Mouse (Mus musculus): ENCODE measurements around the gene Elfn2. TPM values are rescaled to one million over a fixed set of nuclear protein-coding genes. Genes with fewer than 3 reads are reported as not detected.

Elfn2 gene
- polyA plus RNA-seq, 1 experiment from 2014 or later = 0.13 TPM

GRCm38 (mm10) chr15:78680291-78680690 is 38.3 kb downstream of the Elfn2 start:
- H3K27me3 ChIP-seq (replicated peaks; ENCODE audit: control insufficient read depth, insufficient read depth, low read length) = no peaks in the 10 kb centered on the region; the same call in none of the 2 replicates
- WGBS = 73% methylated on average over 22 of the region's 22 CpGs
- H3K4me2 ChIP-seq (ENCODE audit: low read depth, low read length) = no peak overlapping the region
- H3K27ac ChIP-seq (ENCODE audit: low read length) = no peak overlapping the region
- no peak for ATAC-seq
- no peak overlapping the region for H3K9ac ChIP-seq (ENCODE audit: low read depth, low read length)
- no peaks in the 10 kb centered on the region for H3K4me1 ChIP-seq (ENCODE audit: control insufficient read depth, insufficient read depth, low read length)
- no peaks in the 10 kb centered on the region for H3K9me3 ChIP-seq (ENCODE audit: control insufficient read depth, low read length)
- H3K36me3 ChIP-seq (ENCODE audit: control insufficient read depth, insufficient read depth, low read length) = no peaks in the 10 kb centered on the region
- no peak overlapping the region for H3K4me3 ChIP-seq (ENCODE audit: low read length)

DNA sequence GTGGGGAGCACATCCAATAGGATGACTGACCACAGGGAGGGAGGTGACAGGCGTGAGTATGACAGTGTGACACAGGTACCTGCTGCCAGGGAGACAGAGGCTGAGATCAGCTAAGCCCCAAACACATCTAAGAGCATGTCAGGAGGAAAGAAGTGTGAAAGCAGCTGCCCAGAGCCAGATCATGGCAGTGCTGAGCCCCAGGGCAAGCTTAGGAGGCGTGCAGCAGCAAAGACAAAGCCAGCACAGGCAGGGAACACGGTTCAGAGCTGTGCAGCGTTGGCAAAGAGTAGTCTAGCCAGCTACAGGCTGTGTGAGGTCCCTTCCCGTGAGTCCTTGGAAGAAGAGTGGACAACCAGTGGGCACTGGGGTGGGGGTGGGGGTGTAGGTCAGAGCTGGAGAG is 40.9 kb downstream of the Elfn2 start:
- 60% methylated on average over 5 of the region's 5 CpGs for WGBS
- Histone ChIP-seq H3K27ac (ENCODE audit: low read length) (no peak overlapping the region), H3K4me1 (ENCODE audit: control insufficient read depth, insufficient read depth, low read length) (no peaks in the 10 kb centered on the region), H3K27me3 (replicated peaks; ENCODE audit: control insufficient read depth, insufficient read depth, low read length) (peaks cover 20% of the 10 kb centered on the region), H3K9me3 (ENCODE audit: control insufficient read depth, low read length) (no peaks in the 10 kb centered on the region), H3K9ac (ENCODE audit: low read depth, low read length) (no peak overlapping the region), H3K36me3 (ENCODE audit: control insufficient read depth, insufficient read depth, low read length) (no peaks in the 10 kb centered on the region), H3K4me2 (ENCODE audit: low read depth, low read length) (no peak overlapping the region), H3K4me3 (ENCODE audit: low read length) (no peak overlapping the region)
- ATAC-seq = no peak

DNA sequence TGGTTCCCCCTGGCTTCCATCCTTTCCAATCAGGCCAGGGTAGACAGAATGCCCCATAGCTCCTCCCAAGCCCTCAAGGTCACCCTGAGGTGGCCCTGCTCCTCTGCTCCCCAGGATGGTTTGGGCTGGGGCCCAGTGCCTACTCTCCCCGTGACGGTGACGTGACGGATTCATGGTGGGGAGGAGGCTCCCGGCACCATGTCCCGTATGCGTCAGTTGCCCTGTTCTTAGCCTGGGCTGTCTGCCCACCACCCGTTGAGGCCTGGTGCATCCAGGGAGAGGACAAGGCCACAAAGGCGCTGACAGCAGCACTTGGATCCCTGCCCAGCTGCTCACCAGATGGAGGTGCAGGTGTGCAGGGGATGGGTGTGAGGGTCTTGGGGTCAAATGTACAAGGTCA is 41.6 kb downstream of the Elfn2 start:
- Histone ChIP-seq H3K27ac (ENCODE audit: low read length) (no peak overlapping the region), H3K4me1 (ENCODE audit: control insufficient read depth, insufficient read depth, low read length) (no peaks in the 10 kb centered on the region)
- no peak for ATAC-seq

DNA sequence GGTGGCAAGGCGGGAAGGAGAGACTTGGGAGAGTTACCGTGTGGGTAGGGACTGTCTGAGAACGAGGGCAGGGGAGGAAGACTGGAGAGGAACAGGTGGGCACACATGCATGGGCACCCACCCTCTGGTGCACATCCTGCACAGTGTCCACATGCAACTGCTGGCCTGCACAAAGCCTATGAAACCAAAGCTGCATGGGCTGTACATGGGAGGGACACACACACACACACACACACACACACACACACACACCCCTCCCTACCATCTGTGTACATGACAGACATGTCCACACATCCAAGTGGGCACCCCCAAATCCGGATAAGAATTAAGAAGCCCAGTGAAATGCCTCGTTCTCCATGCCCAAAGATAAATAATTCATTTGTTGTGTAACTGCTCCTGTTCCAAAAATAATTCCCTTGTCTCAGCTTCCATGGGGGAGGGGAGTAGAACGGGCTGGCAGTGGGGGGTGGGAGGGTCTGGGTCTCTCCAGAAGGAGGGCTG is 43.6 kb downstream of the Elfn2 start:
- Histone ChIP-seq H3K9ac (ENCODE audit: low read depth, low read length) (no peak overlapping the region), H3K27me3 (replicated peaks; ENCODE audit: control insufficient read depth, insufficient read depth, low read length) (peaks cover 39% of the 10 kb centered on the region), H3K27ac (ENCODE audit: low read length) (no peak overlapping the region), H3K4me1 (ENCODE audit: control insufficient read depth, insufficient read depth, low read length) (no peaks in the 10 kb centered on the region), H3K4me3 (ENCODE audit: low read length) (no peak overlapping the region), H3K9me3 (ENCODE audit: control insufficient read depth, low read length) (no peaks in the 10 kb centered on the region), H3K4me2 (ENCODE audit: low read depth, low read length) (no peak overlapping the region), H3K36me3 (ENCODE audit: control insufficient read depth, insufficient read depth, low read length) (no peaks in the 10 kb centered on the region)
- 61% methylated on average over 6 of the region's 6 CpGs for WGBS
- ATAC-seq = no peak

More for the DNA sequence above, 41.6 kb downstream of the Elfn2 start:
- Histone ChIP-seq H3K9me3 (ENCODE audit: control insufficient read depth, low read length) (no peaks in the 10 kb centered on the region), H3K27me3 (replicated peaks; ENCODE audit: control insufficient read depth, insufficient read depth, low read length) (peaks cover 27% of the 10 kb centered on the region), H3K4me3 (ENCODE audit: low read length) (no peak overlapping the region), H3K36me3 (ENCODE audit: control insufficient read depth, insufficient read depth, low read length) (no peaks in the 10 kb centered on the region), H3K9ac (ENCODE audit: low read depth, low read length) (no peak overlapping the region), H3K4me2 (ENCODE audit: low read depth, low read length) (no peak overlapping the region)
- WGBS = 78% methylated on average over 9 of the region's 9 CpGs

DNA sequence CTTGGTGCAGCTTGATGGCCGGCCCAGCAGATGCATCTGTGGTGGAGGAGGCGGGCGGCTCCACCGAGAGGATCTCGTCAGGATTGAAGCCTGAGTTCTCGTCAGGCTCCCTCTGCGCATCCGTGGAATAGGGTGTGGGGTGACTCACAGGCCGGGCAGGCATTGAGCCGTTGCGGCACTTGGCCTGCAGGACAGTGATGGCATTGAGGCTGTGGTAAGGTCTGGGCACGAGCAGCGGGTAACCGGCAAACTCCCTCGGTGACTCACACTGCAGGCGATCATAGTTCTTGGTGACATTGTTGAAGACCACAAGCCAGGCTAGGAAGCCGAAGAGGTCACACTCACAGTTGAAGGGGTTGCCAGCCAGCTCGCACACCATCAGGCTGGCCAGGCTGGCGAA is 45.1 kb downstream of the Elfn2 start:
- Histone ChIP-seq H3K27me3 (replicated peaks; ENCODE audit: control insufficient read depth, insufficient read depth, low read length) (peaks cover 39% of the 10 kb centered on the region), H3K9ac (ENCODE audit: low read depth, low read length) (no peak overlapping the region), H3K36me3 (ENCODE audit: control insufficient read depth, insufficient read depth, low read length) (no peaks in the 10 kb centered on the region), H3K4me1 (ENCODE audit: control insufficient read depth, insufficient read depth, low read length) (no peaks in the 10 kb centered on the region), H3K4me3 (ENCODE audit: low read length) (no peak overlapping the region), H3K9me3 (ENCODE audit: control insufficient read depth, low read length) (no peaks in the 10 kb centered on the region), H3K27ac (ENCODE audit: low read length) (no peak overlapping the region), H3K4me2 (ENCODE audit: low read depth, low read length) (no peak overlapping the region)
- WGBS = 72% methylated on average over 19 of the region's 19 CpGs
- ATAC-seq = no peak

DNA sequence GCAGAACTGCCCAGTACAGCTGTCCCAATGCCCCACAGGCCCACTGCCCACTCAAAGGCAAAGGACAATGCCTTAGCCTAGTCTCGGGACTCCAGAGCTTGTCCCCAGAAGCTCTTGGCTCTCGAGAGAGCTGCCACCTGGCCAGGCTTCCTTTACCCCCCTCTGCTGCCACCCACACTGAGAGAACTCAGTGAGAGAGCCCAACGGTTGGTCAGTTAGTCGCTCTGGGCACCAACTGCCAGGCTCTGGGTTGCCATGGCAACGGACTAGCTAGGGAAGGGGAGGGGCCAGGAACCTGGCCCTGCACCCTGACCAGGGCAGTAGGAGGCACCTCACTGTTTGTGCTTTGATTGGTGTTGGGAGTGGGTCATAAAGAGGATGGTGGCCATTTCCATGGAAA is 48.2 kb downstream of the Elfn2 start:
- no peak overlapping the region for H3K4me3 ChIP-seq (ENCODE audit: low read length)
- no peak overlapping the region for H3K4me2 ChIP-seq (ENCODE audit: low read depth, low read length)
- H3K36me3 ChIP-seq (ENCODE audit: control insufficient read depth, insufficient read depth, low read length) = no peaks in the 10 kb centered on the region
- WGBS = 36% methylated on average over 5 of the region's 5 CpGs
- peak; percentile 28; the same call in 1 of the 2 replicates for ATAC-seq
- no peak overlapping the region for H3K27ac ChIP-seq (ENCODE audit: low read length)
- no peaks in the 10 kb centered on the region for H3K4me1 ChIP-seq (ENCODE audit: control insufficient read depth, insufficient read depth, low read length)
- no peak overlapping the region for H3K9ac ChIP-seq (ENCODE audit: low read depth, low read length)
- H3K9me3 ChIP-seq (ENCODE audit: control insufficient read depth, low read length) = no peaks in the 10 kb centered on the region
- peaks cover 39% of the 10 kb centered on the region for H3K27me3 ChIP-seq (replicated peaks; ENCODE audit: control insufficient read depth, insufficient read depth, low read length)

DNA sequence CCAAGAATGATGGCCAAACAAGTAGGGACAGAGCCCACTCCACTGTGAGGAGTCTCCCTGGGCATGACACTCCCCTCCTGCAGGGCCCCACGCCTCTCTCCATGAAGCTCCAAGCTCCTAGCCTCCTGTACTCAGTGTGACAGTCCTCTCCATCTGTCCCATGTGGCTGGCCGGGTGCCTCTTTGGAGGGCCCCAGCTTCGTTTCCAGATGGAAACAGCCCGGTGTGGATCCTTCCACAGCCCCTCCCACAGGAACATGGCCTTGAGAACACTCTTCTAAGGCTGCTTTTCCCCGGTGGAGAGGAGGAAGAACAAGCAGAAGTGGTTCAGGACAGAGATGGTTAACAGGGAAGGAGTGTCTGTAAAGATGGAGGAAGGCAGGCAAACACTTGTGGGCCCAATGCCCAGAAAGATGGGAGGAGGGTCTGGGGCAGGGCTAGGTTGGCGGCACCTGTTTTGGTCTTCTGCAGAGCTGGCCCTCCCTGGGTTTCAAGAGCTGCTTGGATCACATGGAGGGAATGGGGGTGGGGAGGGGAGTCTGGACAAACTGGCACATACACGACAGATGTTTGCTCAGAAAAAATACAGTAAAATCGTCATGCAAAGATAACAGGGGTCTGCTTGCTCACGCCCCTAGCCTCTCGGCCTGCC is 49.2 kb downstream of the Elfn2 start:
- 46% methylated on average over 10 of the region's 10 CpGs for WGBS
- no peak overlapping the region for H3K4me3 ChIP-seq (ENCODE audit: low read length)
- H3K27ac ChIP-seq (ENCODE audit: low read length) = no peak overlapping the region
- no peak overlapping the region for H3K4me2 ChIP-seq (ENCODE audit: low read depth, low read length)
- H3K9ac ChIP-seq (ENCODE audit: low read depth, low read length) = no peak overlapping the region
- H3K27me3 ChIP-seq (replicated peaks; ENCODE audit: control insufficient read depth, insufficient read depth, low read length) = peaks cover 34% of the 10 kb centered on the region
- no peaks in the 10 kb centered on the region for H3K36me3 ChIP-seq (ENCODE audit: control insufficient read depth, insufficient read depth, low read length)
- no peaks in the 10 kb centered on the region for H3K4me1 ChIP-seq (ENCODE audit: control insufficient read depth, insufficient read depth, low read length)
- ATAC-seq = no peak
- H3K9me3 ChIP-seq (ENCODE audit: control insufficient read depth, low read length) = no peaks in the 10 kb centered on the region

GRCm38 (mm10) chr15:78664268-78664667 is 54.3 kb downstream of the Elfn2 start:
- Histone ChIP-seq H3K4me3 (ENCODE audit: low read length) (no peak overlapping the region), H3K27me3 (replicated peaks; ENCODE audit: control insufficient read depth, insufficient read depth, low read length) (no peaks in the 10 kb centered on the region), H3K36me3 (ENCODE audit: control insufficient read depth, insufficient read depth, low read length) (no peaks in the 10 kb centered on the region), H3K4me2 (ENCODE audit: low read depth, low read length) (no peak overlapping the region), H3K4me1 (ENCODE audit: control insufficient read depth, insufficient read depth, low read length) (no peaks in the 10 kb centered on the region), H3K9ac (ENCODE audit: low read depth, low read length) (no peak overlapping the region), H3K27ac (ENCODE audit: low read length) (no peak overlapping the region), H3K9me3 (ENCODE audit: control insufficient read depth, low read length) (no peaks in the 10 kb centered on the region)
- 60% methylated on average over 5 of the region's 5 CpGs for WGBS
- ATAC-seq = no peak

DNA sequence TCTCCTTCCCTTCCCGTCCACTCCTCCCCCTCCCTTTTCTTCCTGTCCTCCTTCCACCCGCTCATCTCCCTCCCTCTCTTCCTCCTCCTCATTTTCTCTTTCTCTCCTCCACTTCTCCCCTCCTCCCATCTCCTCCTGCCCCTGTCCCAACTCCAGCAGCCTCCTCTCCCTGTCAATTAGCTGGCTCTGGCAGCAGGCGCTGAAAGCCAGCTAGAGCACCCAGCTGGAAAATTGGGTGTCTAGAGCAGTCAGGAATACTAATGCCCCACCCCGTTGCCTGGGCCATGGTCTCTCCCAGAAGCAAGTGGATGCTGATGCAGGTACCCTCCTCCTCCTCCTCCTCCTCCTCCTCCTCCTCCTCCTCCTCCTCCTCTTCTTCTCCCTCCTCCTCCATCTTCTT is 67.4 kb downstream of the Elfn2 start:
- 41% methylated on average over 4 of the region's 4 CpGs for WGBS
- no peaks in the 10 kb centered on the region for H3K27me3 ChIP-seq (replicated peaks; ENCODE audit: control insufficient read depth, insufficient read depth, low read length)
- H3K27ac ChIP-seq (ENCODE audit: low read length) = no peak overlapping the region
- no peak overlapping the region for H3K4me3 ChIP-seq (ENCODE audit: low read length)
- no peak overlapping the region for H3K4me2 ChIP-seq (ENCODE audit: low read depth, low read length)
- no peaks in the 10 kb centered on the region for H3K4me1 ChIP-seq (ENCODE audit: control insufficient read depth, insufficient read depth, low read length)
- H3K36me3 ChIP-seq (ENCODE audit: control insufficient read depth, insufficient read depth, low read length) = no peaks in the 10 kb centered on the region
- no peaks in the 10 kb centered on the region for H3K9me3 ChIP-seq (ENCODE audit: control insufficient read depth, low read length)
- H3K9ac ChIP-seq (ENCODE audit: low read depth, low read length) = no peak overlapping the region
- ATAC-seq = no peak

- H3K4me2 ChIP-seq (ENCODE audit: low read depth, low read length) = no peak overlapping the region
- H3K9ac ChIP-seq (ENCODE audit: low read depth, low read length) = no peak overlapping the region
- no peak overlapping the region for H3K4me3 ChIP-seq (ENCODE audit: low read length)
- H3K36me3 ChIP-seq (ENCODE audit: control insufficient read depth, insufficient read depth, low read length) = no peaks in the 10 kb centered on the region
- no peaks in the 10 kb centered on the region for H3K27me3 ChIP-seq (replicated peaks; ENCODE audit: control insufficient read depth, insufficient read depth, low read length)
- H3K27ac ChIP-seq (ENCODE audit: low read length) = no peak overlapping the region
- ATAC-seq = no peak
- no peaks in the 10 kb centered on the region for H3K4me1 ChIP-seq (ENCODE audit: control insufficient read depth, insufficient read depth, low read length)
- H3K9me3 ChIP-seq (ENCODE audit: control insufficient read depth, low read length) = no peaks in the 10 kb centered on the region
- 73% methylated on average over 4 of the region's 4 CpGs for WGBS
These were observed 70.8 kb downstream of the Elfn2 start for GRCm38 (mm10) chr15:78647746-78648145.
